Mouse (Mus musculus): Measurements from ENCODE around the gene Rnf181. TPM values are rescaled to one million over a fixed set of nuclear protein-coding genes. Genes with fewer than 3 reads are reported as not detected.

The Rnf181 gene
- polyA plus RNA-seq, 1 experiment, result 95.8 TPM

- no peaks in the 10 kb centered on the region; the same call in 1 of the 2 replicates for H3K27me3 ChIP-seq (ENCODE audit: control insufficient read depth, insufficient read depth, low read length)
- no peak overlapping the region for H3K4me3 ChIP-seq (replicated peaks; ENCODE audit: insufficient read depth, low read depth, low read length)
- H3K27ac ChIP-seq (ENCODE audit: insufficient read depth, low read length), result no peak overlapping the region
- 91% methylated on average over 7 of the region's 7 CpGs for WGBS
- no peak for DNase-seq
- 0 out of 2 replicates have a peak, but pooled peaks cover 2% of the 10 kb centered on the region for H3K4me1 ChIP-seq (ENCODE audit: control insufficient read depth, insufficient read depth, low read length)
- no peak for TF ChIP-seq CTCF (IDR thresholded peaks at IDR 0.05; ENCODE audit: borderline replicate concordance, insufficient read depth, low read depth, low read length)
- TF ChIP-seq POLR2A (IDR thresholded peaks at IDR 0.05; ENCODE audit: borderline replicate concordance, insufficient read depth, low read length), result no peak
Observed at GRCm38 (mm10) chr6:72383952-72384351, 17.2 kb upstream of the Rnf181 start.

GRCm38 (mm10) chr6:72383142-72383820 lies 16.5 kb upstream of the Rnf181 start:
- WGBS, result 78% methylated on average over 6 of the region's 6 CpGs
- TF ChIP-seq CTCF (IDR thresholded peaks at IDR 0.05; ENCODE audit: borderline replicate concordance, insufficient read depth, low read depth, low read length), result no peak
- TF ChIP-seq POLR2A (IDR thresholded peaks at IDR 0.05; ENCODE audit: borderline replicate concordance, insufficient read depth, low read length), result no peak
- Histone ChIP-seq H3K27me3 (ENCODE audit: control insufficient read depth, insufficient read depth, low read length) (no peaks in the 10 kb centered on the region; the same call in 1 of the 2 replicates), H3K4me1 (ENCODE audit: control insufficient read depth, insufficient read depth, low read length) (no peaks in the 10 kb centered on the region), H3K27ac (ENCODE audit: insufficient read depth, low read length) (no peak overlapping the region), H3K4me3 (replicated peaks; ENCODE audit: insufficient read depth, low read depth, low read length) (no peak overlapping the region)
- DNase-seq, result no peak

- TF ChIP-seq CTCF (IDR thresholded peaks at IDR 0.05; ENCODE audit: borderline replicate concordance, insufficient read depth, low read depth, low read length) (no peak), POLR2A (IDR thresholded peaks at IDR 0.05; ENCODE audit: borderline replicate concordance, insufficient read depth, low read length) (no peak)
- H3K27ac ChIP-seq (ENCODE audit: insufficient read depth, low read length), result no peak overlapping the region
- H3K4me1 ChIP-seq (ENCODE audit: control insufficient read depth, insufficient read depth, low read length), result no peaks in the 10 kb centered on the region
- DNase-seq, result no peak
- 84% methylated on average over 6 of the region's 6 CpGs for WGBS
- no peak overlapping the region for H3K4me3 ChIP-seq (replicated peaks; ENCODE audit: insufficient read depth, low read depth, low read length)
- no peaks in the 10 kb centered on the region; the same call in 1 of the 2 replicates for H3K27me3 ChIP-seq (ENCODE audit: control insufficient read depth, insufficient read depth, low read length)
Observed at GRCm38 (mm10) chr6:72382494-72382893, 15.7 kb upstream of the Rnf181 start.

- 4% methylated on average over 49 of the region's 49 CpGs for WGBS
- TF ChIP-seq CTCF (IDR thresholded peaks at IDR 0.05; ENCODE audit: borderline replicate concordance, insufficient read depth, low read depth, low read length) (no peak), POLR2A (IDR thresholded peaks at IDR 0.05; ENCODE audit: borderline replicate concordance, insufficient read depth, low read length) (no peak)
- peak in 1 of 2 experiments; percentile 38 for DNase-seq
- Histone ChIP-seq H3K4me1 (ENCODE audit: control insufficient read depth, insufficient read depth, low read length) (no peaks in the 10 kb centered on the region), H3K27me3 (ENCODE audit: control insufficient read depth, insufficient read depth, low read length) (no peaks in the 10 kb centered on the region; the same call in 1 of the 2 replicates), H3K27ac (ENCODE audit: insufficient read depth, low read length) (no peak within 1 kb of the TSS), H3K4me3 (replicated peaks; ENCODE audit: insufficient read depth, low read depth, low read length) (peak within 1 kb of the TSS; percentile 32)
Observed at GRCm38 (mm10) chr6:72380131-72380770, 13.5 kb upstream of the Rnf181 start, which contains the start of gene Vamp5. TSS of gene Vamp5 (minus strand) at chr6:72380468.

GRCm38 (mm10) chr6:72379377-72380130 lies 12.8 kb upstream of the Rnf181 start:
- 61% methylated on average over 7 of the region's 7 CpGs for WGBS
- H3K4me3 ChIP-seq (replicated peaks; ENCODE audit: insufficient read depth, low read depth, low read length), result peak overlapping the region; percentile 30
- H3K27ac ChIP-seq (ENCODE audit: insufficient read depth, low read length), result no peak overlapping the region
- DNase-seq, result no peak
- no peaks in the 10 kb centered on the region for H3K4me1 ChIP-seq (ENCODE audit: control insufficient read depth, insufficient read depth, low read length)
- no peaks in the 10 kb centered on the region; the same call in 1 of the 2 replicates for H3K27me3 ChIP-seq (ENCODE audit: control insufficient read depth, insufficient read depth, low read length)
- TF ChIP-seq POLR2A (IDR thresholded peaks at IDR 0.05; ENCODE audit: borderline replicate concordance, insufficient read depth, low read length) (no peak), CTCF (IDR thresholded peaks at IDR 0.05; ENCODE audit: borderline replicate concordance, insufficient read depth, low read depth, low read length) (no peak)

GRCm38 (mm10) chr6:72378510-72379234 lies 11.9 kb upstream of the Rnf181 start:
- WGBS, result 90% methylated on average over 8 of the region's 8 CpGs
- no peak overlapping the region for H3K4me3 ChIP-seq (replicated peaks; ENCODE audit: insufficient read depth, low read depth, low read length)

More at GRCm38 (mm10) chr6:72378510-72379234, 11.9 kb upstream of the Rnf181 start:
- TF ChIP-seq CTCF (IDR thresholded peaks at IDR 0.05; ENCODE audit: borderline replicate concordance, insufficient read depth, low read depth, low read length) (no peak), POLR2A (IDR thresholded peaks at IDR 0.05; ENCODE audit: borderline replicate concordance, insufficient read depth, low read length) (no peak)
- no peaks in the 10 kb centered on the region; the same call in 1 of the 2 replicates for H3K27me3 ChIP-seq (ENCODE audit: control insufficient read depth, insufficient read depth, low read length)
- H3K27ac ChIP-seq (ENCODE audit: insufficient read depth, low read length), result no peak overlapping the region
- DNase-seq, result no peak
- no peaks in the 10 kb centered on the region for H3K4me1 ChIP-seq (ENCODE audit: control insufficient read depth, insufficient read depth, low read length)

Data from cerebellum, adult 2 months (tissue).